Mouse (Mus musculus) limb, embryonic 14.5 days (tissue): Measurements from ENCODE around the gene Rufy2. TPM values are rescaled to one million over a fixed set of nuclear protein-coding genes. Genes with fewer than 3 reads are reported as not detected.

Experiments
- ATAC-seq: fragments of 200-750 bp; cut with Nextera tagmentation; 2 replicates; pipeline ENCODE4 v1.8.0; 2017; ENCODE audit warnings: low read depth, moderate number of reproducible peaks, moderate TSS enrichment; ENCODE audit not compliant: low FRiP score
- DNase-seq: peaks from one replicate; pipeline ENCODE4 v3.0.0-alpha.2; 2015; ENCODE audit warnings: low spot score
- H3K27ac ChIP-seq: fragments of 300-500 bp; sonication (generic); replicated peaks from 2 replicates; pipeline ENCODE4 v1.5.1; 2014; ENCODE audit warnings: low read depth, mild to moderate bottlenecking, low read length, moderate library complexity, mixed read lengths
- H3K27me3 ChIP-seq: fragments of 300-500 bp; sonication (generic); 2 replicates; pipeline ENCODE4 v1.6.1; 2014; ENCODE audit warnings: low read length, mixed read lengths; ENCODE audit not compliant: control insufficient read depth, insufficient read depth
- H3K36me3 ChIP-seq: fragments of 300-500 bp; sonication (generic); 2 replicates; pipeline ENCODE4 v1.6.1; 2014; ENCODE audit warnings: mild to moderate bottlenecking, low read length, moderate library complexity, mixed read lengths; ENCODE audit not compliant: control insufficient read depth, insufficient read depth
- H3K4me1 ChIP-seq: fragments of 300-500 bp; sonication (generic); 2 replicates; pipeline ENCODE4 v1.6.1; 2014; ENCODE audit warnings: antibody characterized with exemption, low read length, mixed read lengths; ENCODE audit not compliant: control insufficient read depth, insufficient read depth
- H3K4me2 ChIP-seq: fragments of 300-500 bp; sonication (generic); replicated peaks from 2 replicates; pipeline ENCODE4 v1.6.1; 2014; ENCODE audit warnings: low read depth, mild to moderate bottlenecking, low read length, moderate library complexity; ENCODE audit not compliant: severe bottlenecking
- H3K4me3 ChIP-seq: fragments of 300-500 bp; sonication (generic); replicated peaks from 2 replicates; pipeline ENCODE4 v1.5.1; 2014; ENCODE audit warnings: low read length
- H3K9ac ChIP-seq: fragments of 300-500 bp; sonication (generic); 2 replicates; pipeline ENCODE4 v1.6.1; 2014; ENCODE audit warnings: mild to moderate bottlenecking, low read depth, low read length, moderate library complexity; ENCODE audit not compliant: severe bottlenecking
- H3K9me3 ChIP-seq: fragments of 300-500 bp; sonication (generic); 2 replicates; pipeline ENCODE4 v1.6.1; 2016; ENCODE audit warnings: low read length; ENCODE audit not compliant: control insufficient read depth
- POLR2A ChIP-seq: fragments of 200-500 bp; IDR thresholded peaks from 2 replicates; pipeline ENCODE4 v1.8.0; 2012; ENCODE audit warnings: inconsistent platforms, mild to moderate bottlenecking, moderate library complexity, borderline replicate concordance; ENCODE audit not compliant: insufficient read depth, insufficient read length; ENCODE audit errors: extremely low read depth
- WGBS: fragments of 180-500 bp; shearing (Covaris S2); extraction: QIAGEN DNeasy Blood & Tissue Kit; methylation state at CpG from one replicate; pipeline ENCODE4 v1.1.7; 2014; 5-methylcytosine and 5-hydroxymethylcytosine counted together
- polyA plus RNA-seq, 2 experiments: library from polyadenylated mRNA; depleted of rRNA in 1 of 2; stranded (reverse) in 1 of 2; unstranded in 1 of 2; fragments of >200 nt; fragmentation: Nextera tagmentation in 1 of 2; extraction: Ambion mirVana in 1 of 2; gene quantifications; 2 replicates each; pipeline versions ENCODE4 v1.2.1 to v1.2.3; 2012 to 2014

Gene Rufy2
- polyA plus RNA-seq, 2 experiments = 17.6 to 25.9 TPM

GRCm38 (mm10) chr10:63004556-63004955, 24.5 kb downstream of the Rufy2 start:
- 88% methylated on average over 9 of the region's 9 CpGs for WGBS
- H3K36me3 ChIP-seq = peaks cover 94% of the 10 kb centered on the region
- no peak overlapping the region for H3K4me3 ChIP-seq
- H3K4me1 ChIP-seq = no peaks in the 10 kb centered on the region
- no peaks in the 10 kb centered on the region for H3K9me3 ChIP-seq
- no peaks in the 10 kb centered on the region for H3K27me3 ChIP-seq
- H3K4me2 ChIP-seq = no peak overlapping the region
- TF ChIP-seq POLR2A = no peak
- H3K27ac ChIP-seq = no peak overlapping the region
- DNase-seq (no peak), ATAC-seq (no peak)
- H3K9ac ChIP-seq = no peak overlapping the region

- H3K9ac ChIP-seq = no peak overlapping the region
- ATAC-seq = no peak
- no peak for TF ChIP-seq POLR2A
- H3K4me1 ChIP-seq = no peaks in the 10 kb centered on the region
- 73% methylated on average over 3 of the region's 3 CpGs for WGBS
- peaks cover 92% of the 10 kb centered on the region for H3K36me3 ChIP-seq
- H3K27me3 ChIP-seq = no peaks in the 10 kb centered on the region
- DNase-seq = no peak
- no peak overlapping the region for H3K27ac ChIP-seq
- H3K4me3 ChIP-seq = no peak overlapping the region
- H3K4me2 ChIP-seq = no peak overlapping the region
- H3K9me3 ChIP-seq = no peaks in the 10 kb centered on the region
These were observed 28.2 kb downstream of the Rufy2 start for GRCm38 (mm10) chr10:63008193-63008592.

GRCm38 (mm10) chr10:63010268-63010667, 30.2 kb downstream of the Rufy2 start:
- no peaks in the 10 kb centered on the region for H3K4me1 ChIP-seq
- H3K36me3 ChIP-seq = peaks cover 91% of the 10 kb centered on the region
- no peaks in the 10 kb centered on the region for H3K27me3 ChIP-seq
- no peak overlapping the region for H3K27ac ChIP-seq
- no peak overlapping the region for H3K4me2 ChIP-seq
- DNase-seq = no peak
- no peak for ATAC-seq
- H3K4me3 ChIP-seq = no peak overlapping the region
- H3K9me3 ChIP-seq = no peaks in the 10 kb centered on the region
- no peak overlapping the region for H3K9ac ChIP-seq
- 84% methylated on average over 4 of the region's 4 CpGs for WGBS
- TF ChIP-seq POLR2A = no peak

GRCm38 (mm10) chr10:63011556-63011955, 31.5 kb downstream of the Rufy2 start:
- H3K4me3 ChIP-seq = no peak overlapping the region
- DNase-seq (no peak), ATAC-seq (no peak)
- WGBS = 84% methylated on average over 6 of the region's 6 CpGs
- peaks cover 93% of the 10 kb centered on the region for H3K36me3 ChIP-seq
- no peak overlapping the region for H3K9ac ChIP-seq
- H3K27ac ChIP-seq = no peak overlapping the region
- no peak overlapping the region for H3K4me2 ChIP-seq
- no peaks in the 10 kb centered on the region for H3K9me3 ChIP-seq
- no peaks in the 10 kb centered on the region for H3K4me1 ChIP-seq
- no peak for TF ChIP-seq POLR2A
- H3K27me3 ChIP-seq = no peaks in the 10 kb centered on the region

GRCm38 (mm10) chr10:63013476-63013875, 33.5 kb downstream of the Rufy2 start:
- ATAC-seq = no peak

GRCm38 (mm10) chr10:63014168-63014567, 34.1 kb downstream of the Rufy2 start:
- Histone ChIP-seq H3K4me2 (no peak overlapping the region), H3K27ac (no peak overlapping the region), H3K4me3 (no peak overlapping the region), H3K36me3 (peaks cover 86% of the 10 kb centered on the region), H3K9me3 (no peaks in the 10 kb centered on the region), H3K27me3 (no peaks in the 10 kb centered on the region), H3K4me1 (no peaks in the 10 kb centered on the region), H3K9ac (no peak overlapping the region)
- no peak for TF ChIP-seq POLR2A
- ATAC-seq (no peak), DNase-seq (no peak)
- WGBS = 87% methylated on average over 9 of the region's 9 CpGs

More at GRCm38 (mm10) chr10:63013476-63013875, 33.5 kb downstream of the Rufy2 start:
- H3K9me3 ChIP-seq = no peaks in the 10 kb centered on the region
- H3K27ac ChIP-seq = no peak overlapping the region
- peaks cover 88% of the 10 kb centered on the region for H3K36me3 ChIP-seq
- TF ChIP-seq POLR2A = no peak
- no peaks in the 10 kb centered on the region for H3K4me1 ChIP-seq
- DNase-seq = no peak
- no peak overlapping the region for H3K4me3 ChIP-seq
- no peak overlapping the region for H3K9ac ChIP-seq
- H3K4me2 ChIP-seq = no peak overlapping the region
- no peaks in the 10 kb centered on the region for H3K27me3 ChIP-seq
- 60% methylated on average over 3 of the region's 3 CpGs for WGBS
